Mouse (Mus musculus): ENCODE data around the gene Gm32717. TPM values are rescaled to one million over a fixed set of nuclear protein-coding genes. Genes with fewer than 3 reads are reported as not detected.
A peak's percentile ranks its signal among the peaks of the same experiment; 100 is the strongest.
"Not testable (repeated sequence)": the region's sequence is repeated elsewhere in the genome, so short reads cannot be mapped to it uniquely, and the experiment has no call there.

Gm32717 gene
- total and polyA plus RNA-seq, 3 experiments, result 0.04 to 0.21 TPM; not detected in 1

DNA sequence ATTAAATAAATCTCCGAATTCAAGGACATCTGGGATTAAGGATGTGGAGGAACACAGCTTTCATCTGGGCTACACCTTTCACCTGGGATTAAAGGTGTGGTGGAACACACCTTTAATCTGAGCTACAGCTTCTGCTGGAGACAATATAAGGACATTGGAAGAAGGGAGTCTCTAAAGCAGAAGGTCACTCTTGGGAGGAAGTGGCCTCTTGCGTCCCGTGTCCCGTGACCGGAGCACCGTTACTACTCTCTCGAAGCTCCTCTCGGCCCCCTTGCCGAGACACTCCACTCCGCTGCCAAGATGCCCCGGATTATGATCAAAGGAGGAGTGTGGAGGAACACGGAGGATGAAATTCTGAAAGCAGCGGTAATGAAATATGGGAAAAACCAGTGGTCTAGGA is 17.8 kb upstream of the Gm32717 start, which contains the start of gene Gm32802:
TSS of gene Gm32802 (plus strand) at position 301 of the 400 bp plus-strand sequence.
- H3K9ac ChIP-seq (ENCODE audit: insufficient read depth, low read depth); in situ Hi-C loops (cut with MboI; ENCODE audit: low pct_ligation_motif_present, low pct_unique_long_range_greater_than_20kb, low sequenced_read_pairs); H3K79me2 ChIP-seq (replicated peaks; ENCODE audit: control insufficient read depth, extremely low read depth, insufficient read depth, poor library complexity, severe bottlenecking); H3K36me3 ChIP-seq (replicated peaks in 1 of 2; ENCODE audit: control insufficient read depth in 1 of 2, insufficient read depth in 1 of 2, low read length in 1 of 2); H3K4me3 ChIP-seq (replicated peaks in 1 of 3; ENCODE audit: low read depth in 2 of 3, low read length in 2 of 3, poor library complexity in 1 of 3); dilution Hi-C loops (cut with MboI; ENCODE audit: extremely low pct_ligation_motif_present, extremely low pct_unique_long_range_greater_than_20kb, low sequenced_read_pairs); H3K9me3 ChIP-seq (replicated peaks; ENCODE audit: low read length); H3K4me1 ChIP-seq (ENCODE audit: control insufficient read depth in 1 of 2, insufficient read depth in 2 of 2); H3K27me3 ChIP-seq (replicated peaks); H3K4me2 ChIP-seq (ENCODE audit: insufficient read depth, low read depth, poor library complexity, severe bottlenecking); H3K27ac ChIP-seq (ENCODE audit: insufficient read depth, low read depth); DNase-seq (ENCODE audit: extremely low read depth): not testable (repeated sequence)

GRCm38 (mm10) chr10:118250852-118251295 is 10.3 kb upstream of the Gm32717 start:
- no peaks in the 10 kb centered on the region for H3K79me2 ChIP-seq (replicated peaks; ENCODE audit: control insufficient read depth, extremely low read depth, insufficient read depth, poor library complexity, severe bottlenecking)
- H3K9ac ChIP-seq (ENCODE audit: insufficient read depth, low read depth), result no peak overlapping the region
- no peak overlapping the region for H3K4me3 ChIP-seq (replicated peaks in 1 of 3; ENCODE audit: low read depth in 2 of 3, low read length in 2 of 3, poor library complexity in 1 of 3)
- H3K4me1 ChIP-seq (ENCODE audit: control insufficient read depth in 1 of 2, insufficient read depth in 2 of 2), result no peaks in the 10 kb centered on the region
- in situ Hi-C loops (cut with MboI; ENCODE audit: low pct_ligation_motif_present, low pct_unique_long_range_greater_than_20kb, low sequenced_read_pairs) (no loop called here), dilution Hi-C loops (cut with MboI; ENCODE audit: extremely low pct_ligation_motif_present, extremely low pct_unique_long_range_greater_than_20kb, low sequenced_read_pairs) (no loop called here)
- no peaks in the 10 kb centered on the region for H3K27me3 ChIP-seq (replicated peaks)
- TF ChIP-seq ZC3H11A (IDR thresholded peaks at IDR 0.05; ENCODE audit: low read depth, low read length) (no peak), JUND (conservative IDR thresholded peaks at IDR 0.05; ENCODE audit: low read depth, low read length) (no peak), MEF2A (IDR thresholded peaks at IDR 0.05; ENCODE audit: borderline replicate concordance, low read depth, low read length) (no peak), JUN (IDR thresholded peaks at IDR 0.05; ENCODE audit: insufficient read depth, low read depth, low read length) (no peak), RCOR1 (conservative IDR thresholded peaks at IDR 0.05; ENCODE audit: low read depth, low read length) (no peak), POLR2AphosphoS2 (IDR thresholded peaks at IDR 0.05; ENCODE audit: low read depth, low read length) (no peak), ETS1 (conservative IDR thresholded peaks at IDR 0.05; ENCODE audit: low read depth, low read length) (no peak), NRF1 (IDR thresholded peaks at IDR 0.05; ENCODE audit: low read depth, low read length) (no peak), SMC3 (IDR thresholded peaks at IDR 0.05; ENCODE audit: low read depth, low read length) (peak; percentile 69), USF2 (conservative IDR thresholded peaks at IDR 0.05; ENCODE audit: low read depth, low read length) (no peak), GABPA (IDR thresholded peaks at IDR 0.05; ENCODE audit: insufficient replicate concordance, low read depth, low read length) (no peak), IRF4 (IDR thresholded peaks at IDR 0.05; ENCODE audit: low read depth, low read length) (no peak), TCF12 (IDR thresholded peaks at IDR 0.05; ENCODE audit: low read depth, low read length) (no peak), USF1 (IDR thresholded peaks at IDR 0.05; ENCODE audit: low read depth, low read length) (no peak), HCFC1 (IDR thresholded peaks at IDR 0.05; ENCODE audit: low read depth, low read length) (no peak), BHLHE40 (IDR thresholded peaks at IDR 0.05; ENCODE audit: low read depth, low read length) (no peak), CTCF (conservative IDR thresholded peaks at IDR 0.05 in 1 of 2, IDR thresholded peaks at IDR 0.05 in 1 of 2; ENCODE audit: low read depth in 2 of 2, low read length in 2 of 2) (peak in 1 of 2 experiments; percentile 66; a peak in 2 of 4 replicates), RAD21 (IDR thresholded peaks at IDR 0.05; ENCODE audit: low read depth, low read length) (peak; percentile 46), MAZ (IDR thresholded peaks at IDR 0.05; ENCODE audit: low read depth, low read length) (no peak), MAX (IDR thresholded peaks at IDR 0.05; ENCODE audit: low read length) (no peak)
- no peaks in the 10 kb centered on the region for H3K9me3 ChIP-seq (replicated peaks; ENCODE audit: low read length)
- no peaks in the 10 kb centered on the region for H3K36me3 ChIP-seq (replicated peaks in 1 of 2; ENCODE audit: control insufficient read depth in 1 of 2, insufficient read depth in 1 of 2, low read length in 1 of 2)
- DNase-seq (ENCODE audit: extremely low read depth), result peak; percentile 27
- no peak overlapping the region for H3K4me2 ChIP-seq (ENCODE audit: insufficient read depth, low read depth, poor library complexity, severe bottlenecking)
- H3K27ac ChIP-seq (ENCODE audit: insufficient read depth, low read depth), result no peak overlapping the region

DNA sequence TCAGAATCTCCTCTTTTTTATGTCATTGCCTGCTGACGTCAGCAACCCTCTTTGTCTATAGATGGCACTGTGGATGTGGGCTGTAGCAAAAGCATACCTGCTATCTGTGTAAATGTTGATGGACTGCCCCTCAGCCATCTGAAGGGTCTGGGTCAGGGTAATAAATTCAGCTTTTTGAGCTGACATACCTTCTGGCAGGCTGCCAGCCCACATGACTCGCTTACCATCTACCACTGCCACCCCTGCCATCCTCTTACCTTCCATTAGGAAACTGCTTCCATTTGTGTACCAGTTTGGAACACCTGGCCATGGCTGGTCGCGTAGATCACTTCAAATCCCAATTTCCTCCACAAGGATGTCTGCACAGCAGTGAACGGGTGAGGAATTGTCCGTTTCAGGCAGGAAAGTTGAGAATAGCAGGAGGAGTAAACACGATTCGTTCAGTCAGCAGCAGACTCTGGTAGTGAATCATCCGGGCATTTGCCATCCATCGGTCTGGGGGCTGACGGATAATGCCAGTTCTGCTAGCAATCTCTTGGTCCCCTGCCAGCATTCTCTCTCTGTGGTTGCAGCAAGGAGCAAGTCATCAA is 8.5 kb upstream of the Gm32717 start:
- H3K27me3 ChIP-seq (replicated peaks); dilution Hi-C loops (cut with MboI; ENCODE audit: extremely low pct_ligation_motif_present, extremely low pct_unique_long_range_greater_than_20kb, low sequenced_read_pairs); H3K9me3 ChIP-seq (replicated peaks; ENCODE audit: low read length); H3K79me2 ChIP-seq (replicated peaks; ENCODE audit: control insufficient read depth, extremely low read depth, insufficient read depth, poor library complexity, severe bottlenecking); H3K4me3 ChIP-seq (replicated peaks in 1 of 3; ENCODE audit: low read depth in 2 of 3, low read length in 2 of 3, poor library complexity in 1 of 3); DNase-seq (ENCODE audit: extremely low read depth); in situ Hi-C loops (cut with MboI; ENCODE audit: low pct_ligation_motif_present, low pct_unique_long_range_greater_than_20kb, low sequenced_read_pairs); H3K4me1 ChIP-seq (ENCODE audit: control insufficient read depth in 1 of 2, insufficient read depth in 2 of 2); H3K36me3 ChIP-seq (replicated peaks in 1 of 2; ENCODE audit: control insufficient read depth in 1 of 2, insufficient read depth in 1 of 2, low read length in 1 of 2); H3K4me2 ChIP-seq (ENCODE audit: insufficient read depth, low read depth, poor library complexity, severe bottlenecking); H3K9ac ChIP-seq (ENCODE audit: insufficient read depth, low read depth); H3K27ac ChIP-seq (ENCODE audit: insufficient read depth, low read depth): not testable (repeated sequence)

DNA sequence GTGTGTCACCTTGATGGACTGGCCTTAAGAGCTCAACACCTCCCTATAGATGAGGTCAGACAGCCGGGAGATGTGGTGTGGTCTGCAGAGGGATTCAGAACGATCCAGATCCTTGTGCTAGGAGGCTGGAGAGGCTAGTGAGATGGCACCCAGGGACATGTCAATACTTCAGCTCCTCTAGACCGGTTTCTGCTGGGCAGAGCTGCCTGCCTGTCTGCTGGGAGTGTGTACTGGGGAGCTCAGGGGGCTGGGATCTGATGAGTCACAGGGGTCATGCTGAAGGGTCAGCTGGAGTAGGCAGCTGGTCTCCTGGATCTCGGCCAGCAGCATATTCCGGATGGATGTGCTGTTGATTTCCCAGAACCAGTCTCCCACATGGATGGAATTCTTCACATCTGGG is 8.0 kb downstream of the Gm32717 start:
- H3K4me3 ChIP-seq (replicated peaks in 1 of 3; ENCODE audit: low read depth in 2 of 3, low read length in 2 of 3, poor library complexity in 1 of 3); H3K4me2 ChIP-seq (ENCODE audit: insufficient read depth, low read depth, poor library complexity, severe bottlenecking); H3K9me3 ChIP-seq (replicated peaks; ENCODE audit: low read length); H3K4me1 ChIP-seq (ENCODE audit: control insufficient read depth in 1 of 2, insufficient read depth in 2 of 2); H3K27ac ChIP-seq (ENCODE audit: insufficient read depth, low read depth); H3K79me2 ChIP-seq (replicated peaks; ENCODE audit: control insufficient read depth, extremely low read depth, insufficient read depth, poor library complexity, severe bottlenecking); DNase-seq (ENCODE audit: extremely low read depth); H3K27me3 ChIP-seq (replicated peaks); H3K36me3 ChIP-seq (replicated peaks in 1 of 2; ENCODE audit: control insufficient read depth in 1 of 2, insufficient read depth in 1 of 2, low read length in 1 of 2); in situ Hi-C loops (cut with MboI; ENCODE audit: low pct_ligation_motif_present, low pct_unique_long_range_greater_than_20kb, low sequenced_read_pairs); H3K9ac ChIP-seq (ENCODE audit: insufficient read depth, low read depth); dilution Hi-C loops (cut with MboI; ENCODE audit: extremely low pct_ligation_motif_present, extremely low pct_unique_long_range_greater_than_20kb, low sequenced_read_pairs): not testable (repeated sequence)

Measured in CH12.LX (cell line).